Mouse (Mus musculus) central nervous system, embryonic 14 days (tissue): ENCODE data around the gene Olfr437. TPM values are rescaled to one million over a fixed set of nuclear protein-coding genes. Genes with fewer than 3 reads are reported as not detected.

ENCODE experiments used
- polyA plus RNA-seq: library from polyadenylated mRNA; depleted of rRNA; stranded (reverse); fragments of >200 nt; gene quantifications from 2 replicates; pipeline ENCODE4 v1.2.3, GENCODE M21; 2012; rRNA removed

Olfr437 gene
- not detected in 2 replicates for polyA plus RNA-seq

DNA sequence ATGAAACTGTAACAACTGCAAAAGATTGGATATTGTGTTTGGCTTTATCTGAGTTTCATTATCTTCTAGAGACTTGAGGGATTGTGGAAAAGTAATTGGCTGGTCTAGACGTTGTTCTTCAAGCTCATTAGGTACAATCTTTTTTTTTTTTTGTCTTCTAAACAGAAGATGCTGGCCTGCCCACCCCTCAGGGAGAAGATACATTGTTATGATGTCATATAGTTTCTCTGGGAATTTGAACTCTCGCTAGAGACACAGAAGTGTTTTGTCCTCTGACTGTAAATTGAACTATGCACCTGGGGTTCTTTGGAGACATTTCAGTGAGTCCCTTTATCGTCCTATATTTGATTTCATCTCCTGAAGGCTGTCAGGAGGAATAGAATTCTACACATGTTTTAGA is at the start of gene Olfr437:
TSS of gene Olfr437 (plus strand) at position 301 of the 400 bp plus-strand sequence.

DNA sequence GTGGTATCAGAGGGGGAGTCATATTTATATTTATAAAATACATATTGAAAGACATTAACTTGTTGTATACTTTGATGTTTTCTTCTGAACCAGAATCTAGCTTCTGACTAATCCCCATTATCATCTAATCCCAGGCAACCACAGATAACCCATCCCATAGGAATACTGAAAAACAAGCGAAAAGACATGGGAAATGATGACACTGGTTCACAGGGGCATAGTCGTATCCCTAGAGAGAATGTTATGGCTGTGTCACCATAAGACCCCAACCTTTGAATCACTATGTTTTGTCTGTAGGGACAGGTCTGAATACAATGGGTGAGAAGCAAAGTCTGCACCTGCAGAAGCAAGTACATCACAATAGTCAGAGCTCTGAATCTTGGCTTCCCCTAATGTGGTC is 16.8 kb upstream of the Olfr437 start, which contains the start of gene Olfr237-ps1:
TSS of gene Olfr237-ps1 (plus strand) at position 301 of the 400 bp plus-strand sequence.

DNA sequence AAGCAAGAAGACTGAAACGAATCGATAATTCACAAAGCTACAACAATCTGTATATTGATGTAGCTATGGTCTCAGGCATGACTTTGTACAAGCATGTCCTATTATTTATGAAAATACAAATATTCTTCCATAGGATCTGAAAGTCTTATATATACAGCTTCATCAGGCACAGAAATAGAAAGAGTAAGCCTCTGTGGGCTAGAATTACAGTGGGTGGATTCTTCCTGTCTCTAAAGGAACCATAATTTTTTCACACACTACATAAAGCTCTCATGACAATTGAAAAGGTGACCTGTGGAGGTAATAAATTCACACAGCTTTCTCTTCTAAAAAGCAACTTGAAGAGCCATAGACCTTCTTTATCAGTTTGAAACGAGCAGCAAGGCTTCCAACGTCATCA is 8.8 kb downstream of the Olfr437 start, which contains the start of gene Olfr13:
TSS of gene Olfr13 (plus strand) at position 301 of the 400 bp plus-strand sequence.

DNA sequence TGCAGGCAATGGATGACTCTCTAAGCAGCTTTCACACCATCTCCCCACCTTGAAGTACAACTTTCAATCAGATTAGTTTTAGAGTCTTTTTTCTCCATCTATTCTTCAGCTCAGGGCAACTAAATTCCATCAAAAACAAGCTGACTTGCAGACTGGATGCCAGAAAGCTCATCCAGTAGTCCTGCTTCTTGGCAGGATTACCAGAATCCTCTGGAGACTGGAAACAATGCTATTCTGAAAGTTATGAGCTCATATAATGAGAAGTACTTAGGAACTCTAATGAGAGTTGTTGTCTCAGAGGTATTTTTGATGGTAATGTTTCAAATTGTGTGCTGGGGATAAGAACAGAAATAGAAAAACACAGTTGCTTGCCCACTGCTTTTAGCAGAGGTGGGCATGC is 33.7 kb downstream of the Olfr437 start, which contains the start of gene Olfr435:
TSS of gene Olfr435 (plus strand) at position 366 of the 400 bp plus-strand sequence.

DNA sequence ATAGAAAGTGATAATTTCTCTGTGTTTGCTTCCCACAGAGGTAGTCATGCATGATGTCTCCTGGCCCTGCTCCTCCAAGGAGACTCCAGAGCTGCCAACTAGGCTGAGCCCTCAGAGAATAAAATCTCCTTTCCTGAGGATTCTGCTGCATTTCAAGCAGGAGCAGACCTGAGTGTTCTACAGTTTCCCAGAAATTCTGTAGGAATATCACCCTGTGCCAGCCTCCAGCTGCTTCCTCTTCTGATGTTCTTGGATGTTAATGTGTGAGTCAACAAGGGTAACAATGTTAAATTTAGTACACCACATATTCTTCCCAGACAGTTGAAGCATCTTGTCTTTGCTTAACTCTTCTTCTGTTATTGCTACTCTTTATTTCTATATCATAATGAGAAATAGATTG is 49.8 kb downstream of the Olfr437 start, which contains the start of gene Olfr434:
TSS of gene Olfr434 (plus strand) at position 149 of the 400 bp plus-strand sequence.

Other genes with a start within 250 kb of the Olfr437 start
- not detected in 2 replicates for gene Olfr446, start 241.9 kb upstream of the Olfr437 start, polyA plus RNA-seq
- not detected in 2 replicates for gene Olfr444, start 214.2 kb upstream of the Olfr437 start, polyA plus RNA-seq
- not detected in 2 replicates for gene Olfr441, start 56.9 kb upstream of the Olfr437 start, polyA plus RNA-seq
- gene Olfr237-ps1, start 16.7 kb upstream of the Olfr437 start, polyA plus RNA-seq: not detected in 2 replicates
- not detected in 2 replicates for gene Olfr13, start 8.9 kb downstream of the Olfr437 start, polyA plus RNA-seq
- gene Olfr435, start 33.9 kb downstream of the Olfr437 start, polyA plus RNA-seq: not detected in 2 replicates
- gene Olfr434, start 49.7 kb downstream of the Olfr437 start, polyA plus RNA-seq: not detected in 2 replicates
- gene Olfr47, start 68.2 kb downstream of the Olfr437 start, polyA plus RNA-seq: not detected in 2 replicates
- 4.9 and 7.8 TPM in 2 replicates for gene Arhgef5, start 102.3 kb downstream of the Olfr437 start, polyA plus RNA-seq
- gene Nobox, start 146.3 kb downstream of the Olfr437 start, polyA plus RNA-seq: 0.05 and 0.14 TPM in 2 replicates